Mouse (Mus musculus) MEL-GATA-1-ER (cell line): ENCODE data around the gene Celsr1.
"Not testable (repeated sequence)": the region's sequence is repeated elsewhere in the genome, so short reads cannot be mapped to it uniquely, and the experiment has no call there.

Source experiments
- DNase-seq: peaks from one replicate; pipeline ENCODE4 v3.0.0-alpha.2; 2012; ENCODE audit warnings: low read depth; ENCODE audit errors: extremely low read depth

The Celsr1 gene

GRCm38 (mm10) chr15:85899396-85899795, 134.2 kb downstream of the Celsr1 start:
- no peak for DNase-seq

DNA sequence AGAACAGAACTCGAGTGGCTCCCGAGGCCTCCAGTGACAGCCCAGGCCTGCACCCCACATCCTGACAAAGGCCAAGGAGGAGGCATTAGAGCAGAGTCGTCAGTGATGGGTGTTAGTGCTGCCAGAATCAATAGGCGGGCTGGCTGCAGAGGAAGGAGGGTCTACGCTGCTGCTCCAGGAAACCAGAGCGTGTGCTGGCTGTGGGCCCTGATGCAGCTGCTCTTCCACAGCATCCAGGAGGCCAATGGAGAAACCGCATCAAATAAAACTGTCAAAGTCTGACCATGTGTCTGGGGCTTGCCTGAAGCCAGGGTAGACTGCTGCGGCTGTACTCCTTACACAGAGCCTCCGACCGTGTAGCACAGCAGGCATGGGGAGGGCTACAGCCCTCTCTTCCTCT, 136.5 kb downstream of the Celsr1 start:
- DNase-seq: no peak

DNA sequence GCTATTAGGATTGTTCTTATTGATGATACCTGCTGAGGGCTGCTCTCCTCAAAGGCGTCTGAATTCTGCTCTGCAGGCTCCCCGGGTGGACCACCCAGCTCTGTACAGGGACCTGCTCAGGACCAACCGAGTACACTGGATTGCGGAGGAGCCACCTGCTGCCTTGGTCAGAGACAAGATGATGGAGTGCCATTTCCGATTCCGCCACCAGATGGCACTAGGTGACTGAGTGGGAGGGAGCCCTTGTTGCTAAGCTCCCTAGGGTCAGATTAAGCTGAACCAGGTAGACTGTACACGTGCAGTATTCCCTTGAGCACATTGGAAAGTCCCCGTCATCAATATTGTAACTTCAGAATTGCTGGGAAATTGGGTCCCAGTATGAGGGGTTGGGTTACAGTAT, 137.3 kb downstream of the Celsr1 start:
- no peak for DNase-seq

DNA sequence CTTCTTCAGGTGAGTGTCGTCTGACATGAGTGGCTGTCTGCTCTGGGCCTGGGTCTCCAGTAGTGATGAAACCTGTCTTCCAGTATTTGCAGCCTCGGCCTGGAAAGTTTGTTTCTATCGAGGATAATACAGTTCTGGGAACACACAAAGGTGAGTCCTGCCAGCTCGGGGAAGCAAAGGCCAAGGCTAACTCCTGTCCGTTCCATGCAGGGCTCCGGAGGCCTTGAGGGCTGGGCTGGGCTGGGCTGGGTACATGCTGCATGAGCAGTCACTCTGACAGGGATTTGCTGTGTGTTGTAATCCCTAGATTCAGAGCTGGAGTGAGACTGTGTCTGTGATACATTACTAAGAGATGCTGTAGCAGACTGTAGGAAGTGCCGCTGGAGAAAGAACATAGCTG, 139.7 kb downstream of the Celsr1 start:
- DNase-seq: no peak

DNA sequence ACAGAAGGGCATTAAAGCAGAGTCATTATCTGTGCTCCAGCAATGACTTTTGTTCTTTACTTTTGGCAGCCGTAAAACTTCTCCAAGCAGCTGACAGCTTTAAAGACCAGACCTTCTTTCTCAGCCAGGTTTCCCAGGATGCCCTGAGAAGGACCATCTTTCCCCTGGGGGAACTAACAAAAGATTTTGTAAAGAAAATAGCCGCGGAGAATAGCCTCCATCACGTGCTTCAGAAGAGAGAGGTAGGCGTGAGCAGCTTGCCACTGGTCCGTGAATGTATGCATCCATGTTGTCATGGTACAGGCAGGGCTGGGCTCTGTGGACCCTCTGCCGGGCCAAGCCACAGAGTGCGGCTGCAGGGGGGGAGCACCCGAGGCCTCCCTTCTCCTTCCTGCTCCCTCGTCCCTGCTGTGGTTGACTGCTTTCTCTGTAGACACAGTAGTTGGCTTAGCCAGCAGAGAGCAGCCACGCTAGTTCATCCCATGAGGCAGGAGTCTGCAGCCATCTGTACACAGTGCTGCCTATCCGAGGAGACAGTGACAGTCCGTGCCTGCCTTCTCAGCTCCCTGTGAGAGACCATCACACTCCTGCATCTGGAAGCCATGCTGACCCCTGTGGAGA, 141.0 kb downstream of the Celsr1 start:
- no peak for DNase-seq

GRCm38 (mm10) chr15:85891971-85892370, 141.6 kb downstream of the Celsr1 start:
- DNase-seq: no peak

GRCm38 (mm10) chr15:85889235-85889634, 144.3 kb downstream of the Celsr1 start:
- no peak for DNase-seq

DNA sequence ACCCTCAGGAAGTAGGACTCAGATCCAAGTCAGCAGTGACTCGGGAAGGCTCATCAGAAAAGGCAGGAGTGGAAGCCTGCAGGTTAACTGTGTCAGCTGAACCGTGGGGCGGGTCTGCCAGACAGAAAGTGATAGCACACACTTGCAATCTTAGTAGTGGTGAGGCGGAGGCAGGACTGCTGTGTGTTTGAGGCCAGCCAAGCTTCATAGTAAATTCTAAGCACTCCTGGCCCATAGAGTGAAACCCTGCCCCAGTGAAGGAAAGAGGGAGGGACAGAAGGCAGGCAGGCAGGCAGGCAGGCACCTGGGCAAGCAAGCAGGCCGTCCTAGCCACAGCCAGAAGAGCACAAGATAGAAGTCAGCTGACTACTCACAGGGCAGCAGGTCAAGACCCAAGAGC, 148.0 kb downstream of the Celsr1 start:
- DNase-seq: no peak

DNA sequence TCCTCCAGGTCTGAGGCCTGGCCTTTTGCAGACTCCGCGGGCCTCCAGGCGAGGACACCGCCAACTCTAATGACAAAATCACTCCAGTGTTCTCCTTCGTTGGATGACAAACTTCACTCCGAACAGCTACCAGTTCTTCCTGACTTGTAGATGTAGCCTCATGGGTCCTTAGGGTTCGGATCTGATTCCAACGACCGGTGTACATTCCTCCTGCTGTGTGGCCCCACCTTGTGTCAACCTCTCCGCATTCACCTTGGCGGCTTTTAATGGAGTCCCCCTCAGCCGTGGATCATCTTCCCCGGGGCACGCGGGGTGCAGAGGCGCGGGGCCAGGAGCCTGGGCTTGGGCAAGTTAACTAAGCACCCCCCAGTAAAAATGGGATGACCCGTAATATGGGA, 154.1 kb downstream of the Celsr1 start:
- no peak for DNase-seq

- DNase-seq: peak; percentile 69
These were observed 154.6 kb downstream of the Celsr1 start, which contains the start of gene Trmu for GRCm38 (mm10) chr15:85878848-85879497. Gene Trmu (plus strand): TSS chr15:85879312.

DNA sequence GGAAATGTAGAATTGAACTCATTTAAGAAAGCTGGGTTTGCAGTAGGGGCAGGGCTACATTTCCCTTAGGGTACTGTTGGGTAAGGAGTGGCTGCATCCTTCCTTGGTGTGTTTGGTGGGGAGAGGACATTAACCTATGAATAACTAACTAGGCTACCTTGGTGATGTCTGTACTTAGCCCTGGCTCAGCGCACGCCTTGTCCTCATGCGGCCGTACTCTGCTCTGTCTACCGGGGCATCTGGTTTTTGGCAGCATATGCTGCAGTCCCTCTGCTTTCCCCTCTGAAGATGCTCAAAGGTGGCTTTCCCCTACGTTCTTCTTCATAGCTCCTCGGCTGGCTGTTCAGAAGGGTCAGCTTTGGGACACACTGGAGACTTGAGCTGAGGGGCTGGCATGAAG, 156.2 kb downstream of the Celsr1 start:
- DNase-seq: no peak

GRCm38 (mm10) chr15:85867696-85868095, 165.9 kb downstream of the Celsr1 start:
- peak; percentile 36 for DNase-seq

DNA sequence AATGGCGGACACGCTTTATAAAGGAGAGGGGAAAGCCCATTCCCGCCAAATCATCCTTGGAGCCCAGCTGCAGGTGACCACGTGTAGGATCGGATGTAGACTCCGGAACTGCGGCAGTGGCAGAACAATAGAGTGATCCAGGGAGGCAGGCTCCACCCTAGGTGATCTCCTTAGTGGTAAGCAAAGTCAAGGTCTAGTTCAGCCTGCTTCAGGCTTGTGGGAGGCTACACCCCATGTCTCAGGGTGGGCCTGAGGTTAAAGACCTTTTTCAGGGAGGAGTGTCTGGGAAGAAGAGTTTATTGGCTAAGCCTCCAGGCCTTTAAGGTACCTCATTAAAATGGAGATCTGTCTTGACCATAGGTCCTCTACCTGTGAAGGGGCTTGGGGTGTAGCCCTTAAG, 167.7 kb downstream of the Celsr1 start:
- DNase-seq: not testable (repeated sequence)

GRCm38 (mm10) chr15:85859490-85860031, 174.0 kb downstream of the Celsr1 start, which contains the start of gene Gtse1:
Gene Gtse1 (plus strand): TSS chr15:85859745.
- DNase-seq: peak; percentile 98

DNA sequence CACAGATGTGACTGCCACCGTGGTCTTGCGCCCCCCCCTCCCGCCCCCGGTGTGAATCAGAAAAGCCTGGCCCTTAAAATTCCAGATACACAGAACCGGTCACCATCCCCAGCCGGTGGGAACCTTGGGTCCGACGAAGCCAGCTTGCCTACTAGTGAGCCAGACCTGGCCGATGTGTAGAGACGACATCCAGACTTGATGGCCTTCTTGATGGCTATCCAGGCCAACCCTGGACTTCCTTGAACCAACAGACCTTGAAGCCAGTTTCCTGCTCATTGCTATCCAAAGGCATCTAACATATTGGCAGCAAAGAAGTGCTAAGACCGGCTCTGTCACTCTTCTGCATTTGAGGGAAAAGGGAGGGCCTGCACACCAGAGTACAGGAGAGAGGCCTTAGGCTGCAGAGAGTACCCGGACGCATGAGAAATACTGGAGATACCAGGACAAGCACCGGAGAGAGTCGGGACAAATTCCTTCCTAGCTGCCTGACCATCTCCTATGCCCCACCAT, 174.5 kb downstream of the Celsr1 start:
- no peak for DNase-seq

DNA sequence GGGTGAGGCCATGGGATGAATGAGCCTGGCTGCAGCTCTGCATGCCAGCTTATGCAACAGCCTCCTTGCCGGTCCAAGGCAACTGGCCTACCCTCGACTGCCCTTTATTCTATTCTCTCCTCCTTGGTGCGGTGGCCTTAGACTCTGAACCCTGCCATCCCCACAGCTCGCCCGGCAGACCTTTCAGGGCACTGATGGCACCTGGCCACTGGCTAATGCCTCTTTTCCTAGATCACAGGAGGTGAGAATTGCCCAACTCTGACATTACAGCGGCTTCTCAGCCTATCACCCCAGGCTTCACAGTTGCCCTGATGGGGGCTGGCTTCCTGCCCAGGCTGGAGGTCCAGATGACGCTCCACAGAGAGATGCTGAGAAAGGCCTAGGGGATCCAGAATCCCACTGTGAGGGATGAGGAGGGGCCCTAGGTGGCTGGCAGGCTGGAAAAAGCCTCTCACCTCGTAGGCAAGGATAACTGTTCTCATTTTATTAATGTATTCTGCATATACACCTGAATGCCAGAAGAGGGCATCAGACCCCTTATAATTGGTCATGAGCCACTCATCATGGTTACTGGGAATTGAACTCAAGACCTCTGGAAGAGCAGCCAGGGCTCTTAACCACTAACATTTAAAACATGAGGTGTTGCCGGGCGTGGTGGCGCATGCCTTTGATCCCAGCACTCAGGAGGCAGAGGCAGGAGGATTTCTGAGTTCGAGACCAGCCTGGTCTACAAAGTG, 181.8 kb downstream of the Celsr1 start:
- no peak for DNase-seq
